Mouse (Mus musculus) liver, embryonic 11.5 days (tissue): ENCODE measurements around the gene Sh2d4b. TPM values are rescaled to one million over a fixed set of nuclear protein-coding genes. Genes with fewer than 3 reads are reported as not detected.
A peak's percentile ranks its signal among the peaks of the same experiment; 100 is the strongest.

ENCODE experiments used
- ATAC-seq: fragments of 200-750 bp; cut with Nextera tagmentation; replicated peaks from 2 replicates; pipeline ENCODE4 v1.8.0; 2017; ENCODE audit warnings: moderate number of reproducible peaks, mild to moderate bottlenecking, moderate TSS enrichment, moderate library complexity; ENCODE audit not compliant: low FRiP score
- DNase-seq: peaks from one replicate; pipeline ENCODE4 v3.0.0-alpha.2; 2017; ENCODE audit warnings: low spot score
- H3K27ac ChIP-seq: fragments of 300-500 bp; sonication (generic); 2 replicates; pipeline ENCODE4 v1.5.1; 2014; ENCODE audit warnings: mild to moderate bottlenecking, low read depth, low read length, control low read depth
- H3K27me3 ChIP-seq: fragments of 300-500 bp; sonication (generic); replicated peaks from 2 replicates; pipeline ENCODE4 v1.6.1; 2014; ENCODE audit warnings: low read length, mixed read lengths; ENCODE audit not compliant: control insufficient read depth, insufficient read depth
- H3K36me3 ChIP-seq: fragments of 300-500 bp; sonication (generic); 2 replicates; pipeline ENCODE4 v1.6.1; 2014; ENCODE audit warnings: mild to moderate bottlenecking, low read length, moderate library complexity, mixed read lengths; ENCODE audit not compliant: control insufficient read depth, insufficient read depth
- H3K4me1 ChIP-seq: fragments of 300-500 bp; sonication (generic); replicated peaks from 2 replicates; pipeline ENCODE4 v1.6.1; 2014; ENCODE audit warnings: low read length, mixed read lengths; ENCODE audit not compliant: control insufficient read depth, insufficient read depth
- H3K4me2 ChIP-seq: fragments of 300-500 bp; sonication (generic); 2 replicates; pipeline ENCODE4 v1.6.1; 2014; ENCODE audit warnings: mild to moderate bottlenecking, control low read depth, moderate library complexity
- H3K4me3 ChIP-seq: fragments of 300-500 bp; sonication (generic); 2 replicates; pipeline ENCODE4 v1.5.1; 2014; ENCODE audit warnings: low read depth, low read length, control low read depth
- H3K9ac ChIP-seq: fragments of 300-500 bp; sonication (generic); 2 replicates; pipeline ENCODE4 v1.6.1; 2014; ENCODE audit warnings: low read depth, low read length, control low read depth
- H3K9me3 ChIP-seq: fragments of 300-500 bp; sonication (generic); 2 replicates; pipeline ENCODE4 v1.6.1; 2016; ENCODE audit warnings: low read length, inconsistent platforms, mixed read lengths; ENCODE audit not compliant: control insufficient read depth
- WGBS: fragments of 180-500 bp; shearing (Covaris S2); extraction: QIAGEN DNeasy Blood & Tissue Kit; methylation state at CpG from one replicate; pipeline ENCODE4 v1.1.7; 2014; 5-methylcytosine and 5-hydroxymethylcytosine counted together
- polyA plus RNA-seq: library from polyadenylated mRNA; unstranded; fragments of >200 nt; fragmentation: Nextera tagmentation; extraction: Ambion mirVana; gene quantifications from 2 replicates; pipeline ENCODE4 v1.2.1, GENCODE M21; 2014

Gene Sh2d4b
- polyA plus RNA-seq, 1 experiment from 2014 or later: 0.43 TPM

GRCm38 (mm10) chr14:40931115-40931829 is 38.2 kb upstream of the Sh2d4b start:
- Histone ChIP-seq H3K27ac (no peak overlapping the region; the same call in 1 of the 2 replicates), H3K9ac (no peak overlapping the region), H3K9me3 (no peaks in the 10 kb centered on the region), H3K4me3 (no peak overlapping the region), H3K27me3 (no peaks in the 10 kb centered on the region), H3K36me3 (peaks cover 3% of the 10 kb centered on the region; the same call in 1 of the 2 replicates), H3K4me1 (peaks cover 66% of the 10 kb centered on the region), H3K4me2 (no peak overlapping the region; the same call in 1 of the 2 replicates)
- WGBS: 54% methylated on average over 3 of the region's 3 CpGs
- ATAC-seq: no peak
- no peak for DNase-seq

GRCm38 (mm10) chr14:40929943-40930342 is 36.9 kb upstream of the Sh2d4b start:
- Histone ChIP-seq H3K9me3 (no peaks in the 10 kb centered on the region), H3K4me3 (no peak overlapping the region), H3K27me3 (no peaks in the 10 kb centered on the region), H3K27ac (no peak overlapping the region), H3K4me1 (peaks cover 56% of the 10 kb centered on the region), H3K4me2 (no peak overlapping the region), H3K36me3 (peaks cover 3% of the 10 kb centered on the region; the same call in 1 of the 2 replicates), H3K9ac (no peak overlapping the region)
- no peak for ATAC-seq
- DNase-seq: no peak
- 73% methylated on average over 2 of the region's 2 CpGs for WGBS

GRCm38 (mm10) chr14:40928897-40929296 is 35.8 kb upstream of the Sh2d4b start:
- WGBS: 73% methylated on average over 5 of the region's 5 CpGs
- no peak for ATAC-seq
- no peak overlapping the region for H3K27ac ChIP-seq

GRCm38 (mm10) chr14:40927041-40927440 is 34.0 kb upstream of the Sh2d4b start:
- peaks cover 50% of the 10 kb centered on the region for H3K4me1 ChIP-seq
- no peak overlapping the region for H3K4me3 ChIP-seq
- H3K36me3 ChIP-seq: peaks cover 3% of the 10 kb centered on the region; the same call in 1 of the 2 replicates
- DNase-seq: no peak
- WGBS: 59% methylated on average over 2 of the region's 2 CpGs
- ATAC-seq: peak; percentile 16; the same call in 1 of the 2 replicates
- no peaks in the 10 kb centered on the region for H3K27me3 ChIP-seq
- no peaks in the 10 kb centered on the region for H3K9me3 ChIP-seq
- H3K9ac ChIP-seq: no peak overlapping the region
- no peak overlapping the region for H3K4me2 ChIP-seq
- H3K27ac ChIP-seq: no peak overlapping the region

More at GRCm38 (mm10) chr14:40928897-40929296, 35.8 kb upstream of the Sh2d4b start:
- H3K4me2 ChIP-seq: no peak overlapping the region
- H3K4me3 ChIP-seq: no peak overlapping the region
- no peak overlapping the region for H3K9ac ChIP-seq
- H3K36me3 ChIP-seq: peaks cover 3% of the 10 kb centered on the region; the same call in 1 of the 2 replicates
- H3K4me1 ChIP-seq: peaks cover 57% of the 10 kb centered on the region
- H3K9me3 ChIP-seq: no peaks in the 10 kb centered on the region
- no peaks in the 10 kb centered on the region for H3K27me3 ChIP-seq
- no peak for DNase-seq

- H3K9ac ChIP-seq: 0 out of 2 replicates have a peak overlapping the region, but pooled peaks have one; percentile 12
Measured at GRCm38 (mm10) chr14:40924378-40925113, 31.5 kb upstream of the Sh2d4b start.

GRCm38 (mm10) chr14:40921241-40921640 is 28.2 kb upstream of the Sh2d4b start:
- no peak overlapping the region for H3K9ac ChIP-seq
- no peak overlapping the region for H3K4me3 ChIP-seq
- H3K4me1 ChIP-seq: peaks cover 33% of the 10 kb centered on the region
- H3K9me3 ChIP-seq: no peaks in the 10 kb centered on the region
- DNase-seq (no peak), ATAC-seq (no peak)
- WGBS: 90% methylated on average over 1 of the region's 1 CpGs
- H3K4me2 ChIP-seq: no peak overlapping the region
- no peaks in the 10 kb centered on the region for H3K27me3 ChIP-seq
- H3K36me3 ChIP-seq: peaks cover 3% of the 10 kb centered on the region; the same call in 1 of the 2 replicates
- H3K27ac ChIP-seq: no peak overlapping the region

More at GRCm38 (mm10) chr14:40924378-40925113, 31.5 kb upstream of the Sh2d4b start:
- H3K4me1 ChIP-seq: peaks cover 48% of the 10 kb centered on the region
- H3K4me2 ChIP-seq: peak overlapping the region; percentile 36
- ATAC-seq (peak; percentile 62), DNase-seq (no peak)
- 29% methylated on average over 10 of the region's 10 CpGs for WGBS
- H3K4me3 ChIP-seq: no peak overlapping the region
- peak overlapping the region; percentile 52 for H3K27ac ChIP-seq
- H3K36me3 ChIP-seq: peaks cover 3% of the 10 kb centered on the region; the same call in 1 of the 2 replicates
- H3K9me3 ChIP-seq: no peaks in the 10 kb centered on the region
- H3K27me3 ChIP-seq: no peaks in the 10 kb centered on the region

- Histone ChIP-seq H3K4me2 (no peak overlapping the region), H3K4me1 (peaks cover 26% of the 10 kb centered on the region), H3K9me3 (no peaks in the 10 kb centered on the region), H3K4me3 (no peak overlapping the region), H3K9ac (no peak overlapping the region), H3K36me3 (peaks cover 3% of the 10 kb centered on the region; the same call in 1 of the 2 replicates), H3K27me3 (no peaks in the 10 kb centered on the region), H3K27ac (no peak overlapping the region)
- no peak for DNase-seq
- no peak for ATAC-seq
- 64% methylated on average over 7 of the region's 7 CpGs for WGBS
Measured at GRCm38 (mm10) chr14:40919521-40919920, 26.5 kb upstream of the Sh2d4b start.

GRCm38 (mm10) chr14:40918477-40918876 is 25.4 kb upstream of the Sh2d4b start:
- 76% methylated on average over 4 of the region's 7 CpGs for WGBS
- H3K4me2 ChIP-seq: no peak overlapping the region
- no peaks in the 10 kb centered on the region for H3K27me3 ChIP-seq
- no peak overlapping the region for H3K4me3 ChIP-seq
- H3K27ac ChIP-seq: peak overlapping the region; percentile 9; the same call in 1 of the 2 replicates
- no peak overlapping the region for H3K9ac ChIP-seq
- no peaks in the 10 kb centered on the region for H3K9me3 ChIP-seq
- no peak for ATAC-seq
- peaks cover 9% of the 10 kb centered on the region for H3K36me3 ChIP-seq
- no peak for DNase-seq
- H3K4me1 ChIP-seq: peaks cover 17% of the 10 kb centered on the region
